Mouse (Mus musculus) liver, embryonic 11.5 days (tissue): ENCODE data around the gene Gfod1. TPM values are rescaled to one million over a fixed set of nuclear protein-coding genes. Genes with fewer than 3 reads are reported as not detected.

ENCODE experiments used
- ATAC-seq: fragments of 200-750 bp; cut with Nextera tagmentation; replicated peaks from 2 replicates; pipeline ENCODE4 v1.8.0; 2017; ENCODE audit warnings: moderate number of reproducible peaks, mild to moderate bottlenecking, moderate TSS enrichment, moderate library complexity; ENCODE audit not compliant: low FRiP score
- DNase-seq: peaks from one replicate; pipeline ENCODE4 v3.0.0-alpha.2; 2017; ENCODE audit warnings: low spot score
- H3K27ac ChIP-seq: fragments of 300-500 bp; sonication (generic); 2 replicates; pipeline ENCODE4 v1.5.1; 2014; ENCODE audit warnings: mild to moderate bottlenecking, low read depth, low read length, control low read depth
- H3K27me3 ChIP-seq: fragments of 300-500 bp; sonication (generic); replicated peaks from 2 replicates; pipeline ENCODE4 v1.6.1; 2014; ENCODE audit warnings: low read length, mixed read lengths; ENCODE audit not compliant: control insufficient read depth, insufficient read depth
- H3K36me3 ChIP-seq: fragments of 300-500 bp; sonication (generic); 2 replicates; pipeline ENCODE4 v1.6.1; 2014; ENCODE audit warnings: mild to moderate bottlenecking, low read length, moderate library complexity, mixed read lengths; ENCODE audit not compliant: control insufficient read depth, insufficient read depth
- H3K4me1 ChIP-seq: fragments of 300-500 bp; sonication (generic); replicated peaks from 2 replicates; pipeline ENCODE4 v1.6.1; 2014; ENCODE audit warnings: low read length, mixed read lengths; ENCODE audit not compliant: control insufficient read depth, insufficient read depth
- H3K4me2 ChIP-seq: fragments of 300-500 bp; sonication (generic); 2 replicates; pipeline ENCODE4 v1.6.1; 2014; ENCODE audit warnings: mild to moderate bottlenecking, control low read depth, moderate library complexity
- H3K4me3 ChIP-seq: fragments of 300-500 bp; sonication (generic); 2 replicates; pipeline ENCODE4 v1.5.1; 2014; ENCODE audit warnings: low read depth, low read length, control low read depth
- H3K9ac ChIP-seq: fragments of 300-500 bp; sonication (generic); 2 replicates; pipeline ENCODE4 v1.6.1; 2014; ENCODE audit warnings: low read depth, low read length, control low read depth
- H3K9me3 ChIP-seq: fragments of 300-500 bp; sonication (generic); 2 replicates; pipeline ENCODE4 v1.6.1; 2016; ENCODE audit warnings: low read length, inconsistent platforms, mixed read lengths; ENCODE audit not compliant: control insufficient read depth
- WGBS: fragments of 180-500 bp; shearing (Covaris S2); extraction: QIAGEN DNeasy Blood & Tissue Kit; methylation state at CpG from one replicate; pipeline ENCODE4 v1.1.7; 2014; 5-methylcytosine and 5-hydroxymethylcytosine counted together
- polyA plus RNA-seq: library from polyadenylated mRNA; unstranded; fragments of >200 nt; fragmentation: Nextera tagmentation; extraction: Ambion mirVana; gene quantifications from 2 replicates; pipeline ENCODE4 v1.2.1, GENCODE M21; 2014

Gfod1 gene
- polyA plus RNA-seq, 1 experiment from 2014 or later = 0.37 TPM

- Histone ChIP-seq H3K27ac (no peak overlapping the region), H3K9ac (peak overlapping the region; percentile 66), H3K27me3 (peaks cover 27% of the 10 kb centered on the region), H3K4me3 (peak overlapping the region; percentile 72), H3K4me1 (peaks cover 31% of the 10 kb centered on the region), H3K36me3 (no peaks in the 10 kb centered on the region), H3K9me3 (no peaks in the 10 kb centered on the region), H3K4me2 (peak overlapping the region; percentile 100)
- ATAC-seq = no peak
- peak; percentile 47 for DNase-seq
- WGBS = 2% methylated on average over 19 of the region's 19 CpGs
These were observed 1.3 kb downstream of the Gfod1 start for GRCm38 (mm10) chr13:43302651-43303160.

GRCm38 (mm10) chr13:43302239-43302638, 1.7 kb downstream of the Gfod1 start:
- Histone ChIP-seq H3K9ac (no peak overlapping the region), H3K27me3 (peaks cover 27% of the 10 kb centered on the region), H3K9me3 (no peaks in the 10 kb centered on the region), H3K4me1 (peaks cover 31% of the 10 kb centered on the region), H3K4me3 (peak overlapping the region; percentile 72), H3K27ac (no peak overlapping the region), H3K4me2 (peak overlapping the region; percentile 100), H3K36me3 (no peaks in the 10 kb centered on the region)
- 10% methylated on average over 11 of the region's 11 CpGs for WGBS
- DNase-seq (no peak), ATAC-seq (no peak)

GRCm38 (mm10) chr13:43300906-43301305, 3.1 kb downstream of the Gfod1 start:
- Histone ChIP-seq H3K4me3 (no peak overlapping the region), H3K36me3 (no peaks in the 10 kb centered on the region), H3K27me3 (peaks cover 27% of the 10 kb centered on the region), H3K9me3 (no peaks in the 10 kb centered on the region), H3K4me1 (peaks cover 31% of the 10 kb centered on the region), H3K4me2 (peak overlapping the region; percentile 100), H3K27ac (no peak overlapping the region), H3K9ac (no peak overlapping the region)
- WGBS = 19% methylated on average over 9 of the region's 9 CpGs
- ATAC-seq (no peak), DNase-seq (no peak)

GRCm38 (mm10) chr13:43300366-43300765, 3.6 kb downstream of the Gfod1 start:
- Histone ChIP-seq H3K9me3 (no peaks in the 10 kb centered on the region), H3K4me1 (peaks cover 31% of the 10 kb centered on the region), H3K36me3 (no peaks in the 10 kb centered on the region), H3K9ac (no peak overlapping the region), H3K27ac (no peak overlapping the region), H3K27me3 (peaks cover 27% of the 10 kb centered on the region), H3K4me2 (peak overlapping the region; percentile 100; the same call in 1 of the 2 replicates), H3K4me3 (no peak overlapping the region)
- 49% methylated on average over 5 of the region's 5 CpGs for WGBS
- no peak for DNase-seq
- no peak for ATAC-seq

GRCm38 (mm10) chr13:43299171-43299570, 4.8 kb downstream of the Gfod1 start:
- Histone ChIP-seq H3K4me3 (no peak overlapping the region), H3K4me1 (peaks cover 23% of the 10 kb centered on the region), H3K4me2 (no peak overlapping the region), H3K27me3 (peaks cover 24% of the 10 kb centered on the region), H3K9me3 (no peaks in the 10 kb centered on the region), H3K27ac (no peak overlapping the region), H3K36me3 (no peaks in the 10 kb centered on the region), H3K9ac (no peak overlapping the region)
- 68% methylated on average over 5 of the region's 5 CpGs for WGBS
- no peak for DNase-seq
- no peak for ATAC-seq

- DNase-seq = no peak
- no peak overlapping the region for H3K9ac ChIP-seq
- H3K36me3 ChIP-seq = no peaks in the 10 kb centered on the region
- H3K27ac ChIP-seq = no peak overlapping the region
- no peak overlapping the region for H3K4me3 ChIP-seq
- H3K4me1 ChIP-seq = peaks cover 16% of the 10 kb centered on the region
- H3K9me3 ChIP-seq = no peaks in the 10 kb centered on the region
- H3K27me3 ChIP-seq = peaks cover 22% of the 10 kb centered on the region
- WGBS = 87% methylated on average over 5 of the region's 5 CpGs
- no peak overlapping the region for H3K4me2 ChIP-seq
- ATAC-seq = no peak
These were observed 6.4 kb downstream of the Gfod1 start for GRCm38 (mm10) chr13:43297526-43297925.

GRCm38 (mm10) chr13:43296140-43296805, 7.7 kb downstream of the Gfod1 start:
- DNase-seq (no peak), ATAC-seq (no peak)
- H3K4me2 ChIP-seq = no peak overlapping the region
- no peak overlapping the region for H3K27ac ChIP-seq
- H3K4me1 ChIP-seq = peaks cover 9% of the 10 kb centered on the region
- peaks cover 12% of the 10 kb centered on the region for H3K27me3 ChIP-seq
- no peaks in the 10 kb centered on the region for H3K9me3 ChIP-seq
- H3K9ac ChIP-seq = no peak overlapping the region
- H3K36me3 ChIP-seq = no peaks in the 10 kb centered on the region
- H3K4me3 ChIP-seq = no peak overlapping the region
- 72% methylated on average over 7 of the region's 7 CpGs for WGBS

- no peak overlapping the region for H3K4me2 ChIP-seq
- ATAC-seq = no peak
- 67% methylated on average over 7 of the region's 7 CpGs for WGBS
These were observed 8.3 kb downstream of the Gfod1 start for GRCm38 (mm10) chr13:43295684-43296083.

More at GRCm38 (mm10) chr13:43295684-43296083, 8.3 kb downstream of the Gfod1 start:
- no peak overlapping the region for H3K4me3 ChIP-seq
- H3K9me3 ChIP-seq = no peaks in the 10 kb centered on the region
- peaks cover 3% of the 10 kb centered on the region for H3K4me1 ChIP-seq
- H3K27ac ChIP-seq = no peak overlapping the region
- DNase-seq = no peak
- peaks cover 6% of the 10 kb centered on the region; the same call in 1 of the 2 replicates for H3K27me3 ChIP-seq
- no peak overlapping the region for H3K9ac ChIP-seq
- no peaks in the 10 kb centered on the region for H3K36me3 ChIP-seq
